Mouse (Mus musculus) lung, postnatal 14 days (tissue): ENCODE results near the gene 2010005H15Rik.
"Not testable (repeated sequence)": the region's sequence is repeated elsewhere in the genome, so short reads cannot be mapped to it uniquely, and the experiment has no call there.

Experiments used
- DNase-seq: peaks from one replicate; pipeline ENCODE4 v3.0.0; 2021

2010005H15Rik gene

GRCm38 (mm10) chr16:36221168-36221567 lies at the start of gene 2010005H15Rik:
Gene 2010005H15Rik (plus strand): TSS chr16:36221468.
- not testable (repeated sequence) for DNase-seq

- DNase-seq = no peak
Observed at GRCm38 (mm10) chr16:36176108-36176507, 45.2 kb upstream of the 2010005H15Rik start.

- no peak for DNase-seq
Observed at GRCm38 (mm10) chr16:36179910-36180309, 41.4 kb upstream of the 2010005H15Rik start.

GRCm38 (mm10) chr16:36183912-36184311 lies 37.4 kb upstream of the 2010005H15Rik start, which contains the start of gene Gm5483:
Gene Gm5483 (plus strand): TSS chr16:36184212.
- not testable (repeated sequence) for DNase-seq

- DNase-seq = no peak
Observed at GRCm38 (mm10) chr16:36199226-36199625, 22.0 kb upstream of the 2010005H15Rik start.

- no peak for DNase-seq
Observed at GRCm38 (mm10) chr16:36203846-36204245, 17.4 kb upstream of the 2010005H15Rik start.

- not testable (repeated sequence) for DNase-seq
Observed at GRCm38 (mm10) chr16:36205684-36206083, 15.6 kb upstream of the 2010005H15Rik start.

GRCm38 (mm10) chr16:36209967-36210453 lies 11.3 kb upstream of the 2010005H15Rik start, which contains the start of gene Gm5416:
Gene Gm5416 (plus strand): TSS chr16:36210403.
- DNase-seq = no peak

GRCm38 (mm10) chr16:36260585-36260984 lies 39.3 kb downstream of the 2010005H15Rik start:
- not testable (repeated sequence) for DNase-seq

GRCm38 (mm10) chr16:36276796-36277195 lies 55.5 kb downstream of the 2010005H15Rik start, which contains the start of gene Stfa1:
Gene Stfa1 (plus strand): TSS chr16:36276951.
- not testable (repeated sequence) for DNase-seq

GRCm38 (mm10) chr16:36289140-36289539 lies 67.9 kb downstream of the 2010005H15Rik start:
- DNase-seq = no peak
